Mouse (Mus musculus): ENCODE measurements at regions not wholly inside any gene's neighbourhood (a gene's known extent, or its start where the extent isn't known, plus 50 kb on each side); places are given as distances from the start of the nearest gene placed in this dataset.
"Not testable (repeated sequence)": the region's sequence is repeated elsewhere in the genome, so short reads cannot be mapped to it uniquely, and the experiment has no call there.

DNA sequence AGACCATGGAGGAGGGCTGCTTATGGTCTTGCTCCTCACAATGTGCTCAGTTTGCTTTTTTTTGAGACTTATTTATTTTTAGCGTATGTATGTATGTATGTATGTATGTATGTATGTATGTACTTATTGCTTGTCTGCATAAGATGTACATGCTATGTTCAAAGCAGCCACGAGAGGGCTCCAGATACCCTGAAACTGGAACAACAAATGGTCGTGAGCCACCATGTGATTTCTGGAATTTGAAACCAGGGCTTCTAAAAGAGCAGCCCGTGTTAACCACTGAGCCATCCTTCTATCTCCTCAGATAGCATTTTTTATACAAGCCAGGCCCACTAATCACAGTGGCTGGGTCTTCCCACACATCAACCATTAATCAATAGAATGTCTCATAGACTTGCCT, 611.2 kb downstream of the 5730507C01Rik start:
- Histone ChIP-seq H3K27ac (no peak overlapping the region), H3K9me3 (replicated peaks) (peaks cover 62% of the 10 kb centered on the region), H3K4me3 (no peak overlapping the region), H3K9ac (no peak overlapping the region), H3K27me3 (no peaks in the 10 kb centered on the region), H3K4me1 (no peaks in the 10 kb centered on the region), H3K36me3 (no peaks in the 10 kb centered on the region), H3K4me2 (replicated peaks) (no peak overlapping the region)
- no peak for ATAC-seq (ENCODE audit: low FRiP score)
- WGBS, result 71% methylated on average over 4 of the region's 4 CpGs

DNA sequence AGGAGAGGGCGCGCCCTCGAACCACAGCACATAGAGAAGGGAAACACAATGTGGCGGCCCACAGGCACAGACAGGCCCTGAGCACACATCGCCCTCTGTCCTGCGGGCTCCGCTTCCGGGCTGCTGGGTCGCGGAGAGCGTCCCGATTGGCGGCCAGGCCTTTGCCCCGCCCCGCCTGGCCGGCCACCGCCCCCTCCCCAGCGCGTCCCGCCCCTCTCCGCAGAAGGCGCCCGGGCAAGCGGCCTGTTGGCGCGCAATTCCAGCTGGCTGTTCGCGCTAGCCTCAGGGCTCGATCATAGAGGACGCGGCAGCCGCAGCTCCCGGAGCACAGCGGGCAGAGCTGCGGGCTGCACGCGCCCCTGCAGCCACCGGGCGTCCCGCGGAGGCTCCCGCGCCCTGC, 661.3 kb downstream of the 5730507C01Rik start:
- no peaks in the 10 kb centered on the region for H3K27me3 ChIP-seq
- no peak for ATAC-seq (ENCODE audit: low FRiP score)
- H3K4me1 ChIP-seq, result no peaks in the 10 kb centered on the region
- no peaks in the 10 kb centered on the region for H3K36me3 ChIP-seq
- no peak overlapping the region for H3K4me3 ChIP-seq
- no peak overlapping the region for H3K9ac ChIP-seq
- peaks cover 29% of the 10 kb centered on the region for H3K9me3 ChIP-seq (replicated peaks)
- no peak overlapping the region for H3K4me2 ChIP-seq (replicated peaks)
- WGBS, result 18% methylated on average over 36 of the region's 43 CpGs
- H3K27ac ChIP-seq, result no peak overlapping the region

DNA sequence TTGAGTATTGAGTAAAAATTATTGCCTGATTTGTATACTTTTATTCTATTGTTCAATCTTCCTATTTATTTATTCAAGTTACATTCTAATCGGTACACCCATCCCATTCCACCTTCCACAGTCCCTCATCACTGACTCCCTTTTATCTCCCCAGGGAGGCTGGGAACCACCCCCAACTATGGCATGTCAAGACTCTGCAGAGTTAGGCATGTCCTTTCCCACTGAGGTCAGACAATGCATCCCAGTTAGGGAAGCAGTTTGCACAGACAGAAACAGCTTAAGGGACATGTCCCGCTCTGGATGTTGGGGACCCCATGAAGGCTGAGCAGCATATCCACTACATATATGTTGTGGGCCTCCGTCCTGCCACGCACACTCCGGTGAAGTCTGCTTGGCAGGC, 678.1 kb downstream of the 5730507C01Rik start:
- Histone ChIP-seq H3K4me1 (no peaks in the 10 kb centered on the region), H3K9me3 (replicated peaks) (peaks cover 31% of the 10 kb centered on the region), H3K4me2 (replicated peaks) (no peak overlapping the region), H3K4me3 (no peak overlapping the region), H3K27ac (no peak overlapping the region), H3K36me3 (no peaks in the 10 kb centered on the region), H3K9ac (no peak overlapping the region), H3K27me3 (no peaks in the 10 kb centered on the region)
- ATAC-seq (ENCODE audit: low FRiP score), result no peak
- WGBS, result 95% methylated on average over 5 of the region's 5 CpGs

DNA sequence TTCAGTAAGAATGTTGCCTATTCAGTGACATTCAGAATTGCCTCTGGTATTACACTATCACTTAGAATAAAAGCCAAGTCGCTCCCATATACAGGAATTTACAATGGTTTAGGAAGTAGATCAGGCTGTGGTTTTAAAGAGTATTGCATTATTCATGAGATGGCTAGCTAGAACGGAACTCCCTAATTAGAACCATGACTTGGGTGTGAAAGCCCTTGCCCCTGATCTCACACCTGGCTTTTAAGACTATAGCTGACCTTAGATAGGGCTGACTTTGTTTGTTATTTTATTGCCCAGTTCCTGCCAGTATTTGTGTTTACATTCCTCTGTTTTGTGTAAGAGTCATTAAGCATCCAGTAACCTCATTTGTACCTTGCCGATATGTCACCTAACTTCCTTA, 678.7 kb downstream of the 5730507C01Rik start:
- H3K4me3 ChIP-seq; H3K27ac ChIP-seq; H3K9ac ChIP-seq; H3K4me2 ChIP-seq (replicated peaks); H3K4me1 ChIP-seq; H3K27me3 ChIP-seq; H3K36me3 ChIP-seq; ATAC-seq (ENCODE audit: low FRiP score): not testable (repeated sequence)
- 84% methylated on average over 3 of the region's 3 CpGs for whole genome bisulfite sequencing
- H3K9me3 ChIP-seq (replicated peaks), result peaks cover 31% of the 10 kb centered on the region

DNA sequence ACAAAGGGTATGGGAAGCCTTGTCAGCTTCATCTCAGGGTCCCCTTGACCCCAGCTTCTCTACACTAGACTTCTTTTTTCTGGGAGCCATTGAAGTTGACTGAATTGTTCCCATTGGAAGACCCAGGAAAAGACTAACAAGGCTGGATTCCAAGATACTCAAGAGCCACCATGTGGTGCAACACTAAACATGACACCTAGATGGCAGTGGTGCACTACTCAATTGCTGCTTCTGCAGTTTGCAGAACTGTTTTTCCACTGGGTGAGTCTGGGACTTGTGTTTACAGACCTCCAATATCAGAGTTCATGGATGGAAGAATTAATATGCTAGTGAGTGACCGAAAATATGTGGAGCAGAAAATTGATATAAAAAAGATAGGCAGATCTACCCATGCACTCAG, 709.7 kb downstream of the 5730507C01Rik start:
- H3K27me3 ChIP-seq; H3K36me3 ChIP-seq; ATAC-seq (ENCODE audit: low FRiP score); H3K4me3 ChIP-seq; H3K4me1 ChIP-seq; H3K9ac ChIP-seq; H3K9me3 ChIP-seq (replicated peaks); H3K27ac ChIP-seq; H3K4me2 ChIP-seq (replicated peaks): not testable (repeated sequence)
- 90% methylated on average over 1 of the region's 1 CpGs for WGBS

DNA sequence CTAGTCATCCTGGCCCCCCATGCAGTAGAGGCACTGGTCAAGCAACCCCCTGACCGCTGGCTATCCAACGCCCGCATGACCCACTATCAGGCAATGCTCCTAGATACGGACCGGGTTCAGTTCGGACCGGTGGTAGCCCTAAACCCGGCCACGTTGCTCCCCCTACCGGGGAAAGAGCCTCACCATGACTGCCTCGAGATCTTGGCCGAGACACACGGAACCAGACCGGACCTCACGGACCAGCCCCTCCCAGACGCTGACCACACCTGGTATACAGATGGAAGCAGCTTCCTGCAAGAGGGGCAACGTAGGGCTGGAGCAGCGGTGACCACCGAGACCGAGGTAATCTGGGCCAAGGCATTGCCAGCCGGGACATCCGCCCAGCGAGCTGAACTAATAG, 707.6 kb upstream of the Gm21863 start:
- H3K27ac ChIP-seq; H3K4me2 ChIP-seq (replicated peaks); H3K36me3 ChIP-seq; H3K4me3 ChIP-seq; H3K9ac ChIP-seq; H3K4me1 ChIP-seq; H3K27me3 ChIP-seq; ATAC-seq (ENCODE audit: low FRiP score): not testable (repeated sequence)
- 94% methylated on average over 22 of the region's 23 CpGs for WGBS
- H3K9me3 ChIP-seq (replicated peaks), result peaks cover 22% of the 10 kb centered on the region

DNA sequence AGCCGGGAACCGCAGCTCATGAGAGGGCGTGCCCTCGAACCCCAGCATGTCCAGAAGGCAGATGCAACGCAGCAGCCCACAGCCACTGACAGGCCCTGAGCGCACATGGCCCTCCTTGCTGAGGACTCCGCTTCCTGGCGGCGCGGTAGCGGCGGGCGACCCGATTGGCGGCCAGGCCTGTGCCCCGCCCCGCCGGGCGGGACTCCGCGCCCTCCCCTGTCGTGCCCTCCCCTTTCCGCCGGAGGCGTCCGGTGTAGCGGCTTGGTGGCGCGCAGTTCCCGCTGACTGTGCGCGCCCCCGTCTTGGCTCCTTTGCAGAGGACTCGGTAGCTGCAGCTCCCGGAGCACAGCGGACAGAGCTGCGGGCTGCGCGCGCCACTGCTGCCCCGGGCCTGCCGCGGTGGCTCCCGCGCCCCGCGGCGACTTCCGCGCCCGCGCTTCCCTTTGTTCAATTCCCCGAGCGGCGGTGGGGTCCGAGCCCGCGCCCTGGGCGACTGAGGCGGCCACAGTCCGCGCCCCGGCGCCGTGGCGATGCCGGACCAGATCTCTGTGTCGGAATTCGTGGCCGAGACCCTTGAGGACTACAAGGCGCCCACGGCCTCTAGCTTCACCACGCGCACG, 665.9 kb upstream of the Gm21863 start:
- H3K9me3 ChIP-seq (replicated peaks), result peaks cover 17% of the 10 kb centered on the region
- H3K27ac ChIP-seq; H3K27me3 ChIP-seq; H3K4me1 ChIP-seq; ATAC-seq (ENCODE audit: low FRiP score); H3K36me3 ChIP-seq: not testable (repeated sequence)
- peak overlapping the region; percentile 23; the same call in 1 of the 2 replicates for H3K9ac ChIP-seq
- peak overlapping the region; percentile 38 for H3K4me3 ChIP-seq
- H3K4me2 ChIP-seq (replicated peaks), result peak overlapping the region; percentile 39
- WGBS, result 8% methylated on average over 58 of the region's 75 CpGs

DNA sequence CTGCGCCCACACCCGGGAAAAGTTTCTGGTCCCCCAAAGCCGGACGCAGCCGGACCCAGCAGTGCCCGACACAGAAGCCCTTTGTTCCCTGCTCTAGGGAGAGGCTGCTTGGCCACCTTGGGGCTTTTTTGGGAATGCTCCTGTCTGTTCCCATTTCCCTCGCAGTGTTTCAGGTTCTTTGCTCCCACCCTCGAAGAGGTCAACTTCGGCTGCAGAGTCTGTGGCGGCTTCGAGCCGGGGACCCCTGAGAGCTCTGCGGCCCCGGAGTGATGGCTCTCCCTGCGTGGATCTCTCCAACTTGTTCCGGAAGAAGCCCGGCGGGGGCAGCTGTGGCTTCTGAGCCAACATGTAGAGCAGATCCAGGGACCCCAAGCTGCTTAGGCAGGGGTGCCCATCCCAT, 665.3 kb upstream of the Gm21863 start:
- 56% methylated on average over 15 of the region's 18 CpGs for WGBS
- peaks cover 17% of the 10 kb centered on the region for H3K9me3 ChIP-seq (replicated peaks)
- not testable (repeated sequence) for ATAC-seq (ENCODE audit: low FRiP score); H3K4me1 ChIP-seq; H3K27me3 ChIP-seq; H3K36me3 ChIP-seq; H3K27ac ChIP-seq
- peak overlapping the region; percentile 38 for H3K4me3 ChIP-seq
- H3K9ac ChIP-seq, result 0 out of 2 replicates have a peak overlapping the region, but pooled peaks have one; percentile 23
- peak overlapping the region; percentile 39 for H3K4me2 ChIP-seq (replicated peaks)

DNA sequence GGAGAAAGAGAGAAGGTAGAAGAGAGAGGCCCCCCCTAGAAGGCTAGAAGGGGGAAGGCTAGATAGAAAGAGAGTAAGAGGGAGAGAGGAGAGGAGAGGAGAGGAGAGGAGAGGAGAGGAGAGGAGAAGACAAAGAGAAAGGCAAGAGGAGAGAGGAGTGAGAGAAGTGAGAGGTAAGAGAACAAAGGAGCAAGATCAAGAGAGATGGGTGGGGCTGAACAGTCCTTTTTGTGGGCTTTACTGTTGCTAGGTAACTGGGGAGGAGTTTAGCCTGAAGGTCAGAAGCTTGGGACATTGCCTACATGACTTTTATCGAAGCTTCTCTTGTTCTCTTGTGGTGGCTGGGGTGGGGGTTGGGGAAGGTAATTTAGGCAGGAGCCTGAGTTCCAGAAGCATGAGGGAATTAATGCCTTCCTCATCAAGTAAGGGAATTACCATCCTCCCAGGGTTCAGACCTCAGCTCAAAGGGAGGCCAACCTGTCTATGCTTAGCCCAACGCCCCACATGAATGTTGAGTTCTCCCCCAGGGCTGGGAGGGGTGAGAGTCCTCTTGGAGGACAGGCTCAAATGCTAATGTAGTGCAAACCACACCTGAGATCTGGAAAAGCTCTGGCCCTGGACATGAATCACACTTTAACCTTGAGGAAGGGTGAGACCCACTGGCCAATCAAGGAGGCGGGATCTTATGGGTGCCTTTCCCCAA, 662.1 kb upstream of the Gm21863 start:
- peaks cover 17% of the 10 kb centered on the region for H3K9me3 ChIP-seq (replicated peaks)
- not testable (repeated sequence) for H3K27ac ChIP-seq; H3K36me3 ChIP-seq; H3K4me2 ChIP-seq (replicated peaks); H3K27me3 ChIP-seq; H3K9ac ChIP-seq; H3K4me1 ChIP-seq; ATAC-seq (ENCODE audit: low FRiP score); H3K4me3 ChIP-seq
- 86% methylated on average over 3 of the region's 3 CpGs for WGBS
